Mouse (Mus musculus): ENCODE data around the gene Troap. TPM values are rescaled to one million over a fixed set of nuclear protein-coding genes. Genes with fewer than 3 reads are reported as not detected.

The Troap gene
- total RNA-seq, 1 experiment from 2014 or later, result not detected

DNA sequence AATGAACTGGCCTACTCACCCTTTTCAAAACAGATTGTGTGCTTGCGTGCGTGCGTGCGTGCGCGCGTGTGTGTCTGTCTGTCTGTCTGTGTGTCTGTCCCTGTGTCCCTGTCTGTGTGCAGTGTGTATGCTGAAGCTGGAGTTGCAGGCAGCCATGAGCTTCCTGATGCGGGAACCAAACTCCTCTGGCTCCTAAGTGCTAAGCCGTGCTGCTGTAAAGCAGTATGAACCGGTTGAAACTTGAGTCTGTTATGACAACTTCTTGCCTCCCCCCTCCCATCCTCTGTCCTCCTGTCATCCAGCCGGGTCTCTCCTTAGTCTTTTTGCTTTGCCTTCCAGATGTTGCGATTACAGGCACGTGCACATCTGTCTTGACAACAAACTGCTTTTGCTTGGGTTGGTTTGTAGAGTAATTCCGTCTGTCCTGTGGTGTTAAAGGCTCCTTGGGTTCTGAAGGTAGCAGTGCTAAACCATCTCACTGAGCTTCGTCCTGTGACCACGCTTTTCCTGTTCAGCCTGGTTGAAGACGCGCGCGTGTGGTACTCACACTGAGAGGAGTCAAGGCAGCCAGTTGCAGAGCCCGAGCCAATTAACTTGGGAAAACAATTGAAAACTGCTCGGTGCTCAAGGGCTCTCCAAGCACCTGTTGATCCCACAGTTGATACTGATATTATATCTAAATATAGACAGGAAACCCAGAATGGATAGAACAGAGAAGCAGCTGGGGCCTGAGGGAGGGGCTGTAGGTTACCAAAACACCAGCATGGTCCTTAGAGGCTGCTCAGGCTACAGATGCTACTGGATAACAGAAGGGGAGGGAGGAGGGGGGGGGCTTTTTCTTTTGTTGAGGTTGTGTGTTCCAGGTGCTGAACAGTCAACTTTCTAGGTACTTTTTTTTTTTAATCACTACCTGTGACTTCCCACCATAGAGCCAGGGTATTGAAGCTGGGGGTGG is 55.9 kb downstream of the Troap start:
- no peak for ATAC-seq (replicated peaks; ENCODE audit: insufficient number of reproducible peaks, low FRiP score, low TSS enrichment, poor library complexity, severe bottlenecking)

Other genes with a start within 250 kb of the Troap start
- 128 to 132 TPM (median 132 TPM) in 3 replicates for gene Prkag1, start 243.1 kb upstream of the Troap start, total RNA-seq (2017)
- 39.4 to 138 TPM (median 45.1 TPM) in 3 replicates for gene Kmt2d, start 203.4 kb upstream of the Troap start, total RNA-seq (2017)
- 6.0 to 15.1 TPM (median 14.2 TPM) in 3 replicates for gene Rhebl1, start 180.0 kb upstream of the Troap start, total RNA-seq (2017)
- 0.19 TPM in 1 of 3 replicates, not detected in the others for gene Dhh, start 176.0 kb upstream of the Troap start, total RNA-seq (2017)
- 54.7 to 97.4 TPM (median 92.2 TPM) in 3 replicates for gene Lmbr1l, start 156.3 kb upstream of the Troap start, total RNA-seq (2017)
- gene Tuba1b, start 140.0 kb upstream of the Troap start, total RNA-seq (2017), result 86.5 to 154 TPM (median 137 TPM) in 3 replicates
- gene Gm49450, start 121.0 kb upstream of the Troap start, total RNA-seq (2017), result 12.2 to 56.4 TPM in 2 of 3 replicates, not detected in the other
- 79.8 to 96.7 TPM (median 88.2 TPM) in 3 replicates for gene Tuba1a, start 120.9 kb upstream of the Troap start, total RNA-seq (2017)
- 104 to 150 TPM (median 116 TPM) in 3 replicates for gene Tuba1c, start 44.7 kb upstream of the Troap start, total RNA-seq (2017)
- gene Prph, start 19.4 kb upstream of the Troap start, total RNA-seq (2017), result 1.1 TPM in 1 of 3 replicates, not detected in the others
- not detected in 3 replicates for gene C1ql4, start 13.2 kb downstream of the Troap start, total RNA-seq (2017)
- gene Dnajc22, start 18.6 kb downstream of the Troap start, total RNA-seq (2017), result not detected in 3 replicates
- not detected in 3 replicates for gene Spats2, start 51.3 kb downstream of the Troap start, total RNA-seq (2017)
- not detected in 3 replicates for gene Kcnh3, start 150.3 kb downstream of the Troap start, total RNA-seq (2017)
- 41.0 to 47.6 TPM (median 47.0 TPM) in 3 replicates for gene Mcrs1, start 177.4 kb downstream of the Troap start, total RNA-seq (2017)
- 0.57 to 7.6 TPM (median 1.7 TPM) in 3 replicates for gene Prpf40b, start 220.5 kb downstream of the Troap start, total RNA-seq (2017)
- not detected in 3 replicates for gene Fam186b, start 221.3 kb downstream of the Troap start, total RNA-seq (2017)